Mouse (Mus musculus) stomach, postnatal 0 days (tissue): ENCODE results near the gene Arih2. TPM values are rescaled to one million over a fixed set of nuclear protein-coding genes. Genes with fewer than 3 reads are reported as not detected.
A peak's percentile ranks its signal among the peaks of the same experiment; 100 is the strongest.

Experiments used
- ATAC-seq: fragments of 200-750 bp; cut with Nextera tagmentation; 2 replicates; pipeline ENCODE4 v1.8.0; 2017; ENCODE audit not compliant: low FRiP score, low TSS enrichment
- DNase-seq: peaks from one replicate; pipeline ENCODE4 v3.0.0-alpha.2; 2016; ENCODE audit warnings: low spot score
- H3K27ac ChIP-seq: fragments of 300-500 bp; sonication (generic); replicated peaks from 2 replicates; pipeline ENCODE4 v1.5.1; 2014; ENCODE audit warnings: mild to moderate bottlenecking, control low read depth
- H3K27me3 ChIP-seq: fragments of 300-500 bp; sonication (generic); 2 replicates; pipeline ENCODE4 v1.6.1; 2014; ENCODE audit warnings: low read length; ENCODE audit not compliant: control insufficient read depth, insufficient read depth
- H3K36me3 ChIP-seq: fragments of 300-500 bp; sonication (generic); 2 replicates; pipeline ENCODE4 v1.6.1; 2014; ENCODE audit warnings: low read length, mixed read lengths; ENCODE audit not compliant: control insufficient read depth, insufficient read depth
- H3K4me1 ChIP-seq: fragments of 300-500 bp; sonication (generic); replicated peaks from 2 replicates; pipeline ENCODE4 v1.6.1; 2014; ENCODE audit warnings: antibody characterized with exemption; ENCODE audit not compliant: control insufficient read depth, insufficient read depth
- H3K4me2 ChIP-seq: fragments of 300-500 bp; sonication (generic); replicated peaks from 2 replicates; pipeline ENCODE4 v1.6.1; 2014; ENCODE audit warnings: low read depth, mild to moderate bottlenecking, control low read depth, moderate library complexity
- H3K4me3 ChIP-seq: fragments of 300-500 bp; sonication (generic); 2 replicates; pipeline ENCODE4 v1.5.1; 2014; ENCODE audit warnings: low read depth, low read length, control low read depth
- H3K9ac ChIP-seq: fragments of 300-500 bp; sonication (generic); 2 replicates; pipeline ENCODE4 v1.6.1; 2014; ENCODE audit warnings: mild to moderate bottlenecking, low read length, control low read depth, mixed read lengths
- H3K9me3 ChIP-seq: fragments of 300-500 bp; sonication (generic); 2 replicates; pipeline ENCODE4 v1.6.1; 2016; ENCODE audit warnings: low read length; ENCODE audit not compliant: control insufficient read depth
- CTCF ChIP-seq: IDR thresholded peaks from 2 replicates; pipeline ENCODE4 v1.5.1; 2016; ENCODE audit warnings: antibody characterized with exemption, low read depth, mild to moderate bottlenecking, moderate library complexity
- EP300 ChIP-seq: optimal IDR thresholded peaks from 2 replicates; pipeline ENCODE3; 2016; ENCODE audit warnings: antibody characterized with exemption
- WGBS: fragments of 180-500 bp; shearing (Covaris S2); extraction: QIAGEN DNeasy Blood & Tissue Kit; methylation state at CpG from one replicate; pipeline ENCODE4 v1.1.7; 2014; 5-methylcytosine and 5-hydroxymethylcytosine counted together
- polyA plus RNA-seq: library from polyadenylated mRNA; unstranded; fragments of >200 nt; fragmentation: Nextera tagmentation; extraction: Ambion mirVana; gene quantifications from 2 replicates; pipeline ENCODE4 v1.2.1, GENCODE M21; 2015

Arih2 gene
- polyA plus RNA-seq, 1 experiment from 2014 or later: 25.1 TPM

DNA sequence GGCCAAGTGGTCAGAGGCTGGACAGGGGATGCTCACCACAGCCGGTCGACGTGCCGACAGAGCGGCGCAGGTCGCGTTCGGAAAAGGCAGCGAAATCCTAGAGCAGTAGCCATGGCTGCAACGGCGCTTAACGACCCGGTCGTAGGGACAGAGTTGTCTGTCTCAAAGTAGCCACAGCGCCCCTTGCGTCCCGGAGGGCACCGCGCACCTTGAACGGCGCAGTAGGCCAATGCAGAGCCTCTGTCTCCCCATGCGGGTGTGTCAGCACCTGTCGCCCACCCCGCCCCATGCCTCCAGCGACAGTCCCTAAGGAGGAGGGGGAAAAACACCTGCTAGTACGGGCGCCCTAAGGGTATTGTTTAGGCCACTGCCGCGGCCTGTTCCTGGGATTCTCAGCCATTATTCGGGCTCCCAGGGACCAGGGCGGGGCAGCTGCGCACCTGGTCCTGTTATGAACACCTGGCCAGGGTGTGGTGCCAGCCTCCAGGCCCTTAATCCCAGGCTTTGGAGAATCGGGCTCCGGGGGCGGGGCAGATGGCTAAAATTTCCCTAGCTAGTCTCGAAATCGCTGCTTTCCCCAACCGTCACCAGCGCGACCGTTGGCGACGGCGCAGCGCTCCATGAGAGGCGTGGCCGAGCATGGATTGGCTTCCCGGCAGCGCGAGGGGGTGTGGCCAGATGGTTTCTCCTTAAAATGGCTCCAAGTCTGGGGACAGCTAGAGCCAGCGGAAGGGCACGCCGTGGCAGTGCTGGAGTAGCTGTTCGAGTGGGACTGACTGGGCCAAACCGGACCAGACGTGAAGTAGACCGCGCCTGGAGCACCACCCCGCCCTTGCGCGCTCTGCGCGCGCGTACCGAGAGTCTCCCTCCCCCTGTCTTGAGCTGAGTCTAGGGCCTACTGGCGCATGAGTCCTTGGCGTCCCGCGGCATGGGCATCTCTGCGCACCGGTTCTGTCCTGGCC, 82.1 kb downstream of the Arih2 start, which contains the start of gene Ndufaf3:
TSS of gene Ndufaf3 (minus strand) at position 620 of the 962 bp plus-strand sequence.
- Histone ChIP-seq H3K36me3 (peaks cover 12% of the 10 kb centered on the region; the same call in 1 of the 2 replicates), H3K27me3 (no peaks in the 10 kb centered on the region), H3K9ac (peak within 1 kb of the TSS; percentile 74), H3K4me2 (peak within 1 kb of the TSS; percentile 97), H3K9me3 (no peaks in the 10 kb centered on the region), H3K4me1 (peaks cover 5% of the 10 kb centered on the region), H3K4me3 (peak within 1 kb of the TSS; percentile 68), H3K27ac (peak within 1 kb of the TSS; percentile 95)
- ATAC-seq (peak; percentile 87), DNase-seq (peak; percentile 96)
- 0% methylated on average over 73 of the region's 73 CpGs for WGBS
- no peak for TF ChIP-seq EP300
- peak; percentile 93 for TF ChIP-seq CTCF

DNA sequence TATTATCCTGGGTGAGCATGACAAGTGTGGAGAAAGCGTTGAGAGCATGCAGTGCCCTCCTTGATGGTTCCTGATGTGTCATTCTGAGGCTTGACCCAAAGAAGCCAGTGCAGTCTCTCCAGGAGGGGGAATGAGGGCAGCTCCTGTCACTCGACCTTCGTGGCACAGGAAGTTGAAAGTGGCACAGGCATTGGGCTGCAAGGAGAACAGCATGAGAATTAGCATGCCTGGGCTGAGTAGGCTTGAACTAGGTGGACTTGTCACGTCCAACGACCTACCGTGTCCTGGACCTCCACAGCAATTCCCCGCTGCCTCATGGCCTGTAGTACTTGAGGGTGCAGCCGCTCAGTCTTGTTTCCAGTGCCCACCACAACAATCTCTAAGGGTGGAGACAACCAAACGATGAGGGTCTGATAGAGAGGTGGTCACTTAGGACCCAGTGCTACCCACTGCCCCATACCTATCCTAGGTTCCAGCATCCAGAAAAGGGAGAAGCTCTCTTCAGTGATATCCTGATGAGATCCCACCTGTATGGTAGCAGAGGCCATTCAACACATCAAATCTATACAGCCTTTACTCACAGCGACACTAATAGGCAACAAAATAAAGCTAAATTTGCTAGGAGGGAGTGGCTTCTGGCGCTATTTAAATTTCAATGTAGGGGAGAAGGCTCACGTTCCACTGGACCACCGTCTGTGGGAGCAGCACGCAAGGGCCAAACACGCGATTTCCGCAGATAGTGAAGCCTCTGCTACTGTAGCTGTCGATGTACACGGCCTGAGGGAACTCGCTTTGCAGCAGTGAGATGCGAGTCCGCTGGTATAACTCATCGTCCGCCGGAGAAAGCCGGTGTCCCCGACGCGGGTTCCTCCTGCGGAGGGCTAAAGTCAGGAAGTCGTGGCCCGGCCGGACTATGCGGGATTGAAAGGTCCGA, 83.0 kb downstream of the Arih2 start:
- Histone ChIP-seq H3K36me3 (peaks cover 4% of the 10 kb centered on the region; the same call in 1 of the 2 replicates), H3K9ac (peak overlapping the region; percentile 74), H3K27me3 (no peaks in the 10 kb centered on the region), H3K27ac (peak overlapping the region; percentile 95), H3K4me2 (peak overlapping the region; percentile 97), H3K4me1 (peaks cover 5% of the 10 kb centered on the region), H3K4me3 (peak overlapping the region; percentile 68), H3K9me3 (no peaks in the 10 kb centered on the region)
- no peak for DNase-seq
- 12% methylated on average over 35 of the region's 35 CpGs for WGBS
- TF ChIP-seq CTCF (no peak), EP300 (no peak)
- ATAC-seq: no peak; the same call in 1 of the 2 replicates

DNA sequence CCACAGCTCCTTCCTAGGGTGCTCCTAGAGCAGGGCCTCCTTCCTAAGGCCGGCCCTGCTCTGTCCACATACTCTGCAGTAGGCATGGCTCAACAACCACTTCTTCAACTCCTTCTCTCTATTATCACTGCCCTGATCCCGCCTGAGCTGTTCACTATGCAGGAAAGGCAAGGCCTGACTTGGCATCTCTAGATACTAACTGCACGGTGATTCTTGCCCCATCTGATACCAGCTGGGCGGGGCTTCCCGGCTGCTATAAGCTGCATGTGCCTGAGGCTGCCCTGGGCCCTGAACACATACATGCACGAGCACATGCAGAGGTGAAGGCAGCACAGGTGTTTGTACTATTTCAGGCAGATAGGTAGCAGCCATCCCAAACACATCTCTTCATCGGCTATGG, 85.1 kb downstream of the Arih2 start:
- DNase-seq (no peak), ATAC-seq (no peak)
- Histone ChIP-seq H3K4me2 (no peak overlapping the region), H3K9ac (no peak overlapping the region), H3K4me3 (no peak overlapping the region), H3K27ac (no peak overlapping the region), H3K27me3 (no peaks in the 10 kb centered on the region), H3K4me1 (peaks cover 5% of the 10 kb centered on the region), H3K9me3 (no peaks in the 10 kb centered on the region), H3K36me3 (peaks cover 6% of the 10 kb centered on the region; the same call in 1 of the 2 replicates)
- 72% methylated on average over 7 of the region's 7 CpGs for WGBS
- TF ChIP-seq EP300 (no peak), CTCF (no peak)

DNA sequence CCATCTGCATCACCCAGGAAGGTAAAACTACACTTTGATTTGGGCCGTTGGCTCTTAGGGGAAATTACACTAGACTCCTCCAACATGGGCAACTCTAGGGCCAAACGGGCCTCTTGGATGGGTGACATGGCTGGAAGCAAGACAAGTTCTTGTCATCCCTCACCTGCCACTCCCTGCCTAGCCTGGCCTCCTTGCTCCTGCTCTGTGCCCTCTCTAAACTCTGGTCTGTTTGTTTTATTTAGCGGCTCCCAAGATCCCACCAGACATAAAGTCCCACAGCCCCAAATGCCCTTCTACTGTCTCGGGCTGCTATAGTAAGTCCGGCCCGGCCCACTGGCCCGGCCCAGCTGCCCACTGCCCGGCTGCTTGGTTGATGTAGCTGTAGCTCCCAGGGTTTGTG, 85.5 kb downstream of the Arih2 start:
- DNase-seq (no peak), ATAC-seq (no peak)
- TF ChIP-seq EP300 (no peak), CTCF (no peak)
- H3K36me3 ChIP-seq: peaks cover 6% of the 10 kb centered on the region; the same call in 1 of the 2 replicates
- no peaks in the 10 kb centered on the region for H3K9me3 ChIP-seq
- H3K4me3 ChIP-seq: no peak overlapping the region
- no peak overlapping the region for H3K27ac ChIP-seq
- 88% methylated on average over 8 of the region's 8 CpGs for WGBS
- H3K9ac ChIP-seq: no peak overlapping the region
- H3K4me1 ChIP-seq: peaks cover 5% of the 10 kb centered on the region
- no peak overlapping the region for H3K4me2 ChIP-seq
- H3K27me3 ChIP-seq: no peaks in the 10 kb centered on the region

DNA sequence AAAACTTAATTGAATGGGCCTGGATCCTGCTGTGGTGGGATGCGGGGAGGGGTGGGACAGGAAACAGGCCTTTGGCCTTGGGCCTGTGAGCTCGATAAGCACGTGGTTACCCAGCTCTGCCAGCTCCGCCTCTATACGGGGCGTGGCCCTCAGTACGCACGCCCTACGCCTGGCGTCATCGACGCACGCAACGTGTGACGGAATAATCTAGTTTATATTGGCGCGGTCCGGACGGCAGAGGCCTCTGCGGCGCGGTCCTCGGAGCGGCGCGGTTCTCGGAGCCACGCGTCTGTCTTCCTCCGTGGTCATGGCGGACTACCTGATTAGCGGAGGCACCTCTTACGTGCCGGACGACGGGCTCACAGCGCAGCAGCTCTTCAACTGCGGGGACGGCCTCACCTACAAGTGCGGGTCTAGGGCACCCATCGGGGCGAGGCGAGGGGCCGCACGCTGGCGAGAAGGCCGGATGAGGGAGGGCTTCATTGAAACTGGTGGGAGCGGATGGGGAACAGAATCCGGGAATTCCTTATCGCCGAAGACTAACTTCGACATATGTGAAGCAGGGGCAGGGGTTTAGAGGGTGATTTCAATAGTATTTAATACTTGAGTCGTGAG, 88.9 kb downstream of the Arih2 start, which contains the start of gene Impdh2:
TSS of gene Impdh2 (plus strand) at position 60 of the 615 bp plus-strand sequence.
- Histone ChIP-seq H3K9me3 (no peaks in the 10 kb centered on the region), H3K4me3 (peak within 1 kb of the TSS; percentile 52), H3K27me3 (no peaks in the 10 kb centered on the region), H3K9ac (peak within 1 kb of the TSS; percentile 69), H3K27ac (peak within 1 kb of the TSS; percentile 67; the same call in 1 of the 2 replicates), H3K4me2 (peak within 1 kb of the TSS; percentile 74), H3K36me3 (peaks cover 17% of the 10 kb centered on the region), H3K4me1 (no peaks in the 10 kb centered on the region)
- peak; percentile 99 for ATAC-seq
- WGBS: 0% methylated on average over 50 of the region's 53 CpGs
- peak; percentile 96 for DNase-seq
- TF ChIP-seq CTCF (peak; percentile 39), EP300 (peak; percentile 60)
